Mouse (Mus musculus) forebrain, embryonic 14.5 days (tissue): ENCODE measurements around the gene Gm44973. TPM values are rescaled to one million over a fixed set of nuclear protein-coding genes. Genes with fewer than 3 reads are reported as not detected.

Experiments
- ATAC-seq: fragments of 200-750 bp; cut with Nextera tagmentation; 2 replicates; pipeline ENCODE4 v1.8.0; 2017; ENCODE audit warnings: mild to moderate bottlenecking, moderate library complexity
- DNase-seq: peaks from one replicate; pipeline ENCODE4 v3.0.0-alpha.2; 2015; ENCODE audit warnings: low spot score
- H3K27ac ChIP-seq: fragments of 300-500 bp; sonication (generic); 2 replicates; pipeline ENCODE4 v1.5.1; 2014; ENCODE audit warnings: low read depth, mild to moderate bottlenecking, control low read depth, low read length, moderate library complexity
- H3K27me3 ChIP-seq: fragments of 300-500 bp; sonication (generic); replicated peaks from 2 replicates; pipeline ENCODE4 v1.6.1; 2014; ENCODE audit warnings: low read length, control low read depth, mixed read lengths; ENCODE audit not compliant: control insufficient read depth, insufficient read depth
- H3K36me3 ChIP-seq: fragments of 300-500 bp; sonication (generic); 2 replicates; pipeline ENCODE4 v1.6.1; 2014; ENCODE audit warnings: low read length, control low read depth; ENCODE audit not compliant: control insufficient read depth, insufficient read depth
- H3K4me1 ChIP-seq: fragments of 300-500 bp; sonication (generic); 2 replicates; pipeline ENCODE4 v1.6.1; 2014; ENCODE audit warnings: antibody characterized with exemption, low read length, control low read depth; ENCODE audit not compliant: control insufficient read depth, insufficient read depth
- H3K4me2 ChIP-seq: fragments of 300-500 bp; sonication (generic); 2 replicates; pipeline ENCODE4 v1.6.1; 2014; ENCODE audit warnings: mild to moderate bottlenecking, control low read depth, low read length
- H3K4me3 ChIP-seq: fragments of 300-500 bp; sonication (generic); 2 replicates; pipeline ENCODE4 v1.5.1; 2014; ENCODE audit warnings: low read depth, low read length, control low read depth
- H3K9ac ChIP-seq: fragments of 300-500 bp; sonication (generic); 2 replicates; pipeline ENCODE4 v1.6.1; 2014; ENCODE audit warnings: mild to moderate bottlenecking, low read length, control low read depth, moderate library complexity
- H3K9me3 ChIP-seq: fragments of 300-500 bp; sonication (generic); replicated peaks from 2 replicates; pipeline ENCODE4 v1.6.1; 2016; ENCODE audit warnings: low read length, control low read depth, mixed read lengths; ENCODE audit not compliant: control insufficient read depth
- whole genome bisulfite sequencing: fragments of 180-500 bp; shearing (Covaris S2); extraction: QIAGEN DNeasy Blood & Tissue Kit; methylation state at CpG from one replicate; pipeline ENCODE4 v1.1.7; 2014; 5-methylcytosine and 5-hydroxymethylcytosine counted together
- polyA plus RNA-seq: library from polyadenylated mRNA; unstranded; fragments of >200 nt; fragmentation: Nextera tagmentation; extraction: Ambion mirVana; gene quantifications from 2 replicates; pipeline ENCODE4 v1.2.1, GENCODE M21; 2014

Gene Gm44973
- polyA plus RNA-seq, 1 experiment from 2014 or later = 1.9 TPM

- H3K27me3 ChIP-seq = no peaks in the 10 kb centered on the region
- peak within 1 kb of the TSS; percentile 84 for H3K27ac ChIP-seq
- peak; percentile 98 for DNase-seq
- peak; percentile 99 for ATAC-seq
- no peaks in the 10 kb centered on the region for H3K9me3 ChIP-seq
- H3K4me3 ChIP-seq = peak within 1 kb of the TSS; percentile 99
- H3K4me2 ChIP-seq = peak within 1 kb of the TSS; percentile 84
- under 1% methylated on average over 80 of the region's 81 CpGs for WGBS
- H3K4me1 ChIP-seq = peaks cover 15% of the 10 kb centered on the region
- H3K9ac ChIP-seq = peak within 1 kb of the TSS; percentile 97
- peaks cover 62% of the 10 kb centered on the region for H3K36me3 ChIP-seq
Measured at GRCm38 (mm10) chr7:5080010-5080751, 64.9 kb downstream of the Gm44973 start, which contains the start of gene Epn1. Gene Epn1, plus strand, starts transcription at chr7:5080235.

GRCm38 (mm10) chr7:5080815-5081214 lies 65.5 kb downstream of the Gm44973 start:
- WGBS = 22% methylated on average over 6 of the region's 6 CpGs
- Histone ChIP-seq H3K27ac (peak overlapping the region; percentile 84), H3K27me3 (no peaks in the 10 kb centered on the region), H3K4me2 (peak overlapping the region; percentile 84), H3K9me3 (no peaks in the 10 kb centered on the region), H3K36me3 (peaks cover 61% of the 10 kb centered on the region), H3K4me3 (peak overlapping the region; percentile 99), H3K9ac (peak overlapping the region; percentile 97), H3K4me1 (peaks cover 15% of the 10 kb centered on the region)
- no peak for ATAC-seq
- DNase-seq = no peak

DNA sequence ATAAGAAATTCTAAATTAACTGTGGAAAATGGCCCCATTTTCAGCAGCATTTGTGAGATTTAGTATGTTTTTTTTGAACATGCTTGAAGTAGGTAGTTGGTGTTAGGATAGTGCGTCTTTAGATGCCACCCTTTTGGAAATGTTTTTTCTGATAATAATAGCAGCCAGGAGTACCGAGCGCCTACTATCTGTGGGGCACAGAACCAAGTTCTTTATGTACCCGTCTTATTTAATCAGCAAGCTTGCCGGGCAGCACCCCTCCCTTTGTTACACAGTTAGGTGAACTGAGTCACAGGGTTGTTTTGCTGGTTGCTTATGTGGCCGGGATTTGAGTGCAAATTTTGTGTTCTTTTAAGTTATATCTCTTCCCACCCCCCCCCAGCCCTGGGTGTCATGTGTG lies 65.9 kb downstream of the Gm44973 start:
- H3K36me3 ChIP-seq = peaks cover 57% of the 10 kb centered on the region
- H3K4me3 ChIP-seq = peak overlapping the region; percentile 99
- no peaks in the 10 kb centered on the region for H3K27me3 ChIP-seq
- no peaks in the 10 kb centered on the region for H3K9me3 ChIP-seq
- H3K4me1 ChIP-seq = peaks cover 15% of the 10 kb centered on the region
- peak overlapping the region; percentile 84 for H3K4me2 ChIP-seq
- H3K9ac ChIP-seq = peak overlapping the region; percentile 97
- DNase-seq (no peak), ATAC-seq (no peak)
- WGBS = 75% methylated on average over 6 of the region's 6 CpGs
- H3K27ac ChIP-seq = no peak overlapping the region

DNA sequence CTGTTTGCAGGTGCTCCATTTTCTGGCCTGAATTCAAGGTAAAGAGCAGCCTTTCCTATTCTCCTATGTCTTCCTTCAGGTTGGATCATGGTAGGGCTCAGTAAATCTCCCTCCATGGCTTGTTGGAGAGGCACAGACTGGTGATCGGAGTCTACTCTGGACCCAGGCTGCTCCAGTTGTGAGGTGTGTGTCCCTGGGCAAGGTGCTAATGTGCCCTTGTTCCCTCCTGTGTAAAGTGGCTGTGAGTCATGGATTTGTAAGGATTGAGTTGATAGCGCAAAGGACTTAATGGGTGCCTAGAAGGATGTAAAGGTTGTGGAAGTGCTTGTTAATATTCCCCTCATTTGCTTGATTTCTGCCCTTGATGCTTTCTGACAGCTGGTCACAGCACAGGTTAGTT lies 66.6 kb downstream of the Gm44973 start:
- ATAC-seq (no peak), DNase-seq (no peak)
- 96% methylated on average over 2 of the region's 2 CpGs for WGBS
- Histone ChIP-seq H3K4me3 (no peak overlapping the region), H3K36me3 (peaks cover 50% of the 10 kb centered on the region), H3K9ac (no peak overlapping the region), H3K27me3 (no peaks in the 10 kb centered on the region), H3K4me1 (peaks cover 15% of the 10 kb centered on the region), H3K4me2 (peak overlapping the region; percentile 84; the same call in 1 of the 2 replicates), H3K27ac (no peak overlapping the region), H3K9me3 (no peaks in the 10 kb centered on the region)

Other genes starting within 250 kb of the Gm44973 start
- not detected in 2 replicates for gene Fam71e2, start 244.2 kb upstream of the Gm44973 start, polyA plus RNA-seq
- 0.21 and 0.32 TPM in 2 replicates for gene Il11, start 232.6 kb upstream of the Gm44973 start, polyA plus RNA-seq
- gene Tmem190, start 232.6 kb upstream of the Gm44973 start, polyA plus RNA-seq = not detected in 2 replicates
- 1.5 and 1.7 TPM in 2 replicates for gene Tmem238, start 225.8 kb upstream of the Gm44973 start, polyA plus RNA-seq
- gene Rpl28, start 222.6 kb upstream of the Gm44973 start, polyA plus RNA-seq = 179 and 182 TPM in 2 replicates
- 378 and 472 TPM in 2 replicates for gene Ube2s, start 202.9 kb upstream of the Gm44973 start, polyA plus RNA-seq
- gene Shisa7, start 170.8 kb upstream of the Gm44973 start, polyA plus RNA-seq = 5.8 and 7.7 TPM in 2 replicates
- 3.3 and 4.3 TPM in 2 replicates for gene Isoc2b, start 145.2 kb upstream of the Gm44973 start, polyA plus RNA-seq
- 0.53 and 0.59 TPM in 2 replicates for gene Isoc2a, start 138.3 kb upstream of the Gm44973 start, polyA plus RNA-seq
- gene Gm36210, start 109.0 kb upstream of the Gm44973 start, polyA plus RNA-seq = 0.33 and 0.44 TPM in 2 replicates
- 3.6 and 3.8 TPM in 2 replicates for gene Zfp628, start 100.3 kb upstream of the Gm44973 start, polyA plus RNA-seq
- 9.8 and 17.7 TPM in 2 replicates for gene Nat14, start 93.5 kb upstream of the Gm44973 start, polyA plus RNA-seq
- 0.23 and 0.41 TPM in 2 replicates for gene Ssc5d, start 89.7 kb upstream of the Gm44973 start, polyA plus RNA-seq
- gene Sbk2, start 51.1 kb upstream of the Gm44973 start, polyA plus RNA-seq = not detected in 2 replicates
- 0.39 and 0.42 TPM in 2 replicates for gene Sbk3, start 44.3 kb upstream of the Gm44973 start, polyA plus RNA-seq
- 37.9 and 52.9 TPM in 2 replicates for gene Zfp579, start 19.3 kb upstream of the Gm44973 start, polyA plus RNA-seq
- 11.3 and 13.5 TPM in 2 replicates for gene Zfp524, start 1.1 kb upstream of the Gm44973 start, polyA plus RNA-seq
- gene Fiz1, start 799 bp upstream of the Gm44973 start, polyA plus RNA-seq = 34.3 and 42.8 TPM in 2 replicates
- gene Zfp865, start 4.9 kb downstream of the Gm44973 start, polyA plus RNA-seq = 5.4 and 5.9 TPM in 2 replicates
- gene Ccdc106, start 5.1 kb downstream of the Gm44973 start, polyA plus RNA-seq = 36.1 and 45.5 TPM in 2 replicates
- gene 4632433K11Rik, start 18.6 kb downstream of the Gm44973 start, polyA plus RNA-seq = not detected in 2 replicates
- 6.2 and 6.3 TPM in 2 replicates for gene Zfp784, start 22.9 kb downstream of the Gm44973 start, polyA plus RNA-seq
- gene Zfp580, start 36.0 kb downstream of the Gm44973 start, polyA plus RNA-seq = 54.5 and 64.9 TPM in 2 replicates
- gene U2af2, start 46.6 kb downstream of the Gm44973 start, polyA plus RNA-seq = 124 and 133 TPM in 2 replicates
- 71.3 and 89.0 TPM in 2 replicates for gene Epn1, start 64.7 kb downstream of the Gm44973 start, polyA plus RNA-seq
- gene Rfpl4, start 101.5 kb downstream of the Gm44973 start, polyA plus RNA-seq = not detected in 2 replicates
- gene Rasl2-9, start 110.5 kb downstream of the Gm44973 start, polyA plus RNA-seq = 0.29 and 0.38 TPM in 2 replicates
- not detected in 2 replicates for gene Vmn1r55, start 134.2 kb downstream of the Gm44973 start, polyA plus RNA-seq
- gene Vmn1r56, start 181.3 kb downstream of the Gm44973 start, polyA plus RNA-seq = not detected in 2 replicates
- gene Vmn1r57, start 203.0 kb downstream of the Gm44973 start, polyA plus RNA-seq = not detected in 2 replicates